Mouse (Mus musculus): ENCODE data around the gene Fubp1.

DNA sequence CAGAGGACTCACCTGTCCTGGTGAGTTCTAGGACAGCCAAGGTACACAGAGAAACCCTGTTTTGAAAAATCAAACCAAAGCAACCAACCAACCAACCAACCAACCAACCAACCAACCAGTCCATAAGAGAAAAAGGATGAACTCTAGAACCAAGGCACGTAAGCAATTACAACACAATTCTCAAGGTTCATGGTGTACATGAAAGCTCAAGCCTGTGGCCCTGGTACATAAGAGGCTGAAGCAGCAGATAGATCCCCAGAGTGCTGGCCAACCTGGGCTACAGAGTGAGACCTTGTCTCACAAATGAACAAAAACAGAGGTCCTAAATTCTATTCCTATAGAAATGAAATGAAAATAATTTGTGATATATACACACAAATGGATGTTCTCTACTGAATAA, 74.1 kb downstream of the Fubp1 start:
- TF ChIP-seq CHD2 (IDR thresholded peaks at IDR 0.05; ENCODE audit: low read depth, low read length): no peak
- TF ChIP-seq MAFK (IDR thresholded peaks at IDR 0.05; ENCODE audit: insufficient read depth, low read depth, low read length): no peak
